Mouse (Mus musculus): ENCODE data around the gene Myo6.
"Not testable (repeated sequence)": the region's sequence is repeated elsewhere in the genome, so short reads cannot be mapped to it uniquely, and the experiment has no call there.

GRCm38 (mm10) chr9:80321051-80321887 lies 156.4 kb downstream of the Myo6 start:
- TF ChIP-seq EP300, CTCF (IDR thresholded peaks at IDR 0.05; ENCODE audit: low read depth): not testable (repeated sequence)

Measured in liver, embryonic 14.5 days (tissue).